Mouse (Mus musculus) heart, embryonic 14.5 days (tissue): ENCODE results near the gene Gpr179. TPM values are rescaled to one million over a fixed set of nuclear protein-coding genes. Genes with fewer than 3 reads are reported as not detected.

Source experiments
- ATAC-seq: fragments of 200-750 bp; cut with Nextera tagmentation; 2 replicates; pipeline ENCODE4 v1.8.0; 2017; ENCODE audit warnings: low read depth, moderate TSS enrichment; ENCODE audit not compliant: insufficient number of reproducible peaks, insufficient read depth, low FRiP score
- H3K27ac ChIP-seq, 2 experiments: fragments of 200-500 bp in 1 of 2; fragments of 300-500 bp in 1 of 2; sonication (generic) in 1 of 2; replicated peaks in 1 of 2; 2 replicates each; pipeline ENCODE4 v1.5.1; 2012 to 2014; ENCODE audit warnings: low read depth in 2 of 2, low read length in 2 of 2, control low read depth in 1 of 2, mild to moderate bottlenecking in 1 of 2, mixed read lengths in 1 of 2; ENCODE audit not compliant: control insufficient read depth in 1 of 2, insufficient read depth in 1 of 2
- H3K27me3 ChIP-seq: fragments of 300-500 bp; sonication (generic); 2 replicates; pipeline ENCODE4 v1.6.1; 2014; ENCODE audit warnings: mild to moderate bottlenecking, low read length, control low read depth; ENCODE audit not compliant: control insufficient read depth, insufficient read depth
- H3K36me3 ChIP-seq: fragments of 300-500 bp; sonication (generic); 2 replicates; pipeline ENCODE4 v1.6.1; 2014; ENCODE audit warnings: mild to moderate bottlenecking, control low read depth, low read length, mixed read lengths; ENCODE audit not compliant: control insufficient read depth, insufficient read depth
- H3K4me1 ChIP-seq, 2 experiments: fragments of 200-500 bp in 1 of 2; fragments of 300-500 bp in 1 of 2; sonication (generic) in 1 of 2; 2 replicates each; pipeline ENCODE4 v1.6.1; 2012 to 2014; ENCODE audit warnings: low read length in 2 of 2, control low read depth in 1 of 2, mixed read lengths in 1 of 2; ENCODE audit not compliant: control insufficient read depth in 2 of 2, insufficient read depth in 2 of 2
- H3K4me2 ChIP-seq: fragments of 300-500 bp; sonication (generic); 2 replicates; pipeline ENCODE4 v1.6.1; 2014; ENCODE audit warnings: mild to moderate bottlenecking, low read length
- H3K4me3 ChIP-seq, 2 experiments: fragments of 200-500 bp in 1 of 2; fragments of 300-500 bp in 1 of 2; sonication (generic) in 1 of 2; 2 replicates each; pipeline ENCODE4 v1.5.1; 2012 to 2014; ENCODE audit warnings: low read length in 2 of 2, mild to moderate bottlenecking in 2 of 2, control low read depth in 1 of 2, low read depth in 1 of 2, moderate library complexity in 1 of 2; ENCODE audit not compliant: control insufficient read depth in 1 of 2, insufficient read depth in 1 of 2
- H3K9ac ChIP-seq: fragments of 300-500 bp; sonication (generic); 2 replicates; pipeline ENCODE4 v1.6.1; 2014; ENCODE audit warnings: mild to moderate bottlenecking, low read length
- H3K9me3 ChIP-seq: fragments of 300-500 bp; sonication (generic); 2 replicates; pipeline ENCODE4 v1.6.1; 2016; ENCODE audit warnings: low read length, control low read depth; ENCODE audit not compliant: control insufficient read depth
- WGBS: fragments of 180-500 bp; shearing (Covaris S2); extraction: QIAGEN DNeasy Blood & Tissue Kit; methylation state at CpG from one replicate; pipeline ENCODE4 v1.1.7; 2014; 5-methylcytosine and 5-hydroxymethylcytosine counted together
- polyA plus RNA-seq: library from polyadenylated mRNA; unstranded; fragments of >200 nt; fragmentation: Nextera tagmentation; extraction: Ambion mirVana; gene quantifications from 2 replicates; pipeline ENCODE4 v1.2.1, GENCODE M21; 2014

Gpr179 gene
- polyA plus RNA-seq, 1 experiment from 2014 or later, result 0.05 TPM

DNA sequence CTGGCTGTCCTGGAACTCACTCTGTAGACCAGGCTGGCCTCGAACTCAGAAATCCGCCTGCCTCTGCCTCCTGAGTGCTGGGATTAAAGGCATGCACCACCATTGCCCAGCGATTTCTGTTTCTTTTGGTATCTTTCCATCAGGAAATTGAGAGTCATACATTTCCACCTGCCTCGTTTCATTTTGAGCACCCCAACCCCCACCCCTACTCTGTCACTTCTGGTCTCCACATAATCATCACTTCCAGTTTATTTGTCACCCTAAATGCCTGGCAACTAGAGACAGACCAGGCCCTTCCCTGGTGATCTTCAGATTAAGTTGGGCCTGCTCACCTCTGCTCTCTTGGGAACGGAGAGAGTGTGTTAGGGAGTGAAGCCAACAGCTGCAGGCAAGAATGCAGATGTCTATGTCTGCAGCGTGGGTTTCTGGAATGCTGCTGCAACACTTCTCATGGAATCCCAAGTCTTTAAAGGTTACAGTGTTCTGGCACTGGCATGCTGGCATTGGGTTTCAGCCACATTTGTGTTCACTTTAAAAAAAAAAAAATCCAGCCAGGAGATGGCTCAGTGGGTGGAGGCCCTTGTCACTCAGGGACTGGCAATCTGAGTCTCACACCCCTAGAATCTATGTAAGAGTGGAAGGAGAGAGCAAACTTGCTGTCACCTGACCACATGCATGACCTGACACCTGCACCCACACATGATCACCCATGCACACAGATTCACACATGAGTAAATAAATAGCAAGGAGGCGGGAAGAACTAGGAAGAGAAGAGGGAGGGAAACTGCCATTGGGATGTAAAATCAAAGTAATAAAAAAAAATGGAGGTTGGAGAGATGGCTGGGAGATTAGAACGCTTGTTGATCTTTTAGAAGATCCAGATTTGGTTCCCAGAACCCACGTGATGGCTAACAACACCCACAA, 65.8 kb downstream of the Gpr179 start:
- H3K27ac ChIP-seq, result peak overlapping the region; percentile 46 to 49; a peak in 3 of 4 replicates
- no peaks in the 10 kb centered on the region for H3K27me3 ChIP-seq
- H3K36me3 ChIP-seq, result no peaks in the 10 kb centered on the region
- H3K9me3 ChIP-seq, result no peaks in the 10 kb centered on the region
- H3K4me1 ChIP-seq, result peaks cover 6 to 12% of the 10 kb centered on the region in 2 experiments
- no peak overlapping the region for H3K4me2 ChIP-seq
- H3K9ac ChIP-seq, result no peak overlapping the region
- peak; percentile 50; the same call in 1 of the 2 replicates for ATAC-seq
- no peak overlapping the region for H3K4me3 ChIP-seq
- WGBS, result 54% methylated on average over 8 of the region's 9 CpGs

DNA sequence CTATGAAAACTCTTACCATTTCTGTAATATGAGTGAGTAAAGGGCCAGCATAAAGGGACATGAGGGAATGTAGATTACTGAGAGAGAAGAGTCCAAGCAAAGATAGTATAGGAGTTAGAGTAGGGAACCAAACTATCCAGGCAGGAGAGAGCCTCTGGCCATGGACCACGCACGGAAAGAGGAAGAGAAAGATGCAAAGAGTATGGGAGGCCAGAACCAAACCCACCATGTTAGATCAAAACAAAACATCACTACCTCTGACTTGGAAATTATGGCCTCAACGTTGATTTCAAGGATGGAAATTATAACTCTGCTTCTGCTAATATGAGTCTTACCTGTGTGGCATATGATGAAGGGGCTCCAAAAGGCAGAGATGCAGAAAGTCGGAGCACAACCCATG, 67.0 kb downstream of the Gpr179 start:
- H3K36me3 ChIP-seq, result no peaks in the 10 kb centered on the region
- H3K27ac ChIP-seq, result no peak overlapping the region
- no peak overlapping the region for H3K9ac ChIP-seq
- H3K4me1 ChIP-seq, result peaks cover 6 to 12% of the 10 kb centered on the region in 2 experiments
- H3K9me3 ChIP-seq, result no peaks in the 10 kb centered on the region
- no peak overlapping the region for H3K4me2 ChIP-seq
- ATAC-seq, result no peak
- WGBS, result 76% methylated on average over 4 of the region's 4 CpGs
- no peak overlapping the region for H3K4me3 ChIP-seq
- H3K27me3 ChIP-seq, result no peaks in the 10 kb centered on the region

DNA sequence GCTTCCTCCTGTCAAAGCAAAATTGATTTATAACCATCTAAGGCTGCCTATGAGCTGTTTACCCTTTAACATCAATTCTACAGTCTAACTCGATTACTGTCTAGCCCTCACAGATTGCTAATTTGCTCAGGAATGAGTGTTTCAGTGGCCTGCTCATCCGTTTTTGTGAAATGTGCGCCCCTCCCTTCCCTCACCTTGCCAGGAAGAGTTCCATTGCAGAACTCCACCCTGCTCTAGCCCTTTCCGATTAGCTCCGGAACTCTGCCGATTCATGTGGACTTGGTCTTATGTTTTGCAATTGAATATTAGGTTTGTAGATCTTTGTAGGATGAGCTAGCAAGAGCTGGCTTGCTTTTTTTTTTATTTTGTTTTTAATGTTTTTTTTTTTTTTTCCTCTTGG, 69.7 kb downstream of the Gpr179 start:
- WGBS, result 80% methylated on average over 6 of the region's 6 CpGs
- no peak overlapping the region for H3K9ac ChIP-seq
- H3K4me1 ChIP-seq, result peaks cover 6 to 24% of the 10 kb centered on the region in 2 experiments
- no peak overlapping the region for H3K27ac ChIP-seq
- no peaks in the 10 kb centered on the region for H3K36me3 ChIP-seq
- no peak overlapping the region for H3K4me2 ChIP-seq
- no peak overlapping the region for H3K4me3 ChIP-seq
- no peaks in the 10 kb centered on the region for H3K9me3 ChIP-seq
- no peak for ATAC-seq
- H3K27me3 ChIP-seq, result no peaks in the 10 kb centered on the region

Other genes starting within 250 kb of the Gpr179 start
- 0.08 TPM in 1 of 2 replicates, not detected in the other for gene Tbx21, start 236.7 kb downstream of the Gpr179 start, polyA plus RNA-seq
- 7.1 and 7.3 TPM in 2 replicates for gene Tbkbp1, start 200.6 kb downstream of the Gpr179 start, polyA plus RNA-seq
- gene Kpnb1, start 164.2 kb downstream of the Gpr179 start, polyA plus RNA-seq, result 38.8 and 40.2 TPM in 2 replicates
- gene Npepps, start 71.4 kb downstream of the Gpr179 start, polyA plus RNA-seq, result 86.9 and 90.0 TPM in 2 replicates
- gene Mrpl45, start 36.4 kb downstream of the Gpr179 start, polyA plus RNA-seq, result 56.2 and 59.2 TPM in 2 replicates
- gene Socs7, start 10.5 kb upstream of the Gpr179 start, polyA plus RNA-seq, result 2.2 and 3.6 TPM in 2 replicates
- gene Arhgap23, start 63.5 kb upstream of the Gpr179 start, polyA plus RNA-seq, result 7.1 and 8.4 TPM in 2 replicates
- 0.19 TPM in 1 of 2 replicates, not detected in the other for gene 4933428G20Rik, start 148.3 kb upstream of the Gpr179 start, polyA plus RNA-seq
- gene Srcin1, start 224.1 kb upstream of the Gpr179 start, polyA plus RNA-seq, result 0.22 TPM in 1 of 2 replicates, not detected in the other